ENCODE assay signal across 13 mouse cellular contexts in the genomic region with DNA sequence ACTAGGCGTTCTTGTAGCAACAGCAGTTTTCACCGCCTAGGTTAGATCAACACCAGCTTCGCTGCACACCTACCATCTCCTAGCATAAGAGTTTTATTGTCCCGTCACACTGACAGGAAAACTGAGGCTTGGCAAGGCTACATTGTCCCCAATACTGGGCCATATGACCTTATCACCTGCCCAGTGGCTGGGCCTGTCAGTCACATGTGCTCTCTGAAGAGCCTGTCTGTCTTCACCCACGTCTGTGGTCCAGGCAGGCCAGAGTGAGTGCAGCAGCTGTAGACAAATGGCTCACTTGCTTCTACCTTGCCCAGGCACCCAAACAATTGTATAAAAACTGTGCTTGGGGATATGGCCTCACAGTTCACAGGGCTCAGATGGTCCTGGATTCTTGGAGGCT.
"Had no signal": no experiment of that assay in that cellular context is flagged by ENCODE, and none has a peak within 500 bp of the region (broad histone marks: within the 10 kb centered on the region; RNA-seq: fewer than 3 reads in every experiment).

No protein-coding gene starts in this region.

- H3K4me2 ChIP-seq: limb, embryonic 15.5 days; liver, embryonic 12.5 days; lung, embryonic 14.5 days had no signal

- H3K9ac ChIP-seq: limb, embryonic 15.5 days; liver, embryonic 12.5 days; lung, embryonic 14.5 days had no signal

- H3K36me3 ChIP-seq: limb, embryonic 15.5 days; liver, embryonic 12.5 days had no signal

- H3K9me3 ChIP-seq: limb, embryonic 15.5 days; liver, embryonic 12.5 days; megakaryocyte, embryonic 14.5 days had no signal

- H3K4me3 ChIP-seq: limb, embryonic 15.5 days; liver, embryonic 12.5 days; megakaryocyte, embryonic 14.5 days had no signal

- H3K27me3 ChIP-seq: limb, embryonic 15.5 days; liver, embryonic 12.5 days; megakaryocyte, embryonic 14.5 days had no signal

- ATAC-seq: intestine, embryonic 16.5 days; liver, embryonic 12.5 days had no signal

- H3K4me1 ChIP-seq: liver, embryonic 12.5 days had no signal

- DNase-seq: kidney, adult 2 months; kidney, postnatal 36 days; layer of hippocampus, adult 9-11 months; layer of hippocampus, postnatal 36 days; lung, embryonic 14.5 days; lung, postnatal 10 days; right cerebral cortex, adult 18-20 months; right cerebral cortex, postnatal 25 days had no signal

- H3K27ac ChIP-seq: limb, embryonic 15.5 days; liver, embryonic 12.5 days; macrophage had no signal
